Mouse (Mus musculus) hematopoietic stem cell, adult 5-6 weeks (primary cell): ENCODE results near the gene Tdrd7. TPM values are rescaled to one million over a fixed set of nuclear protein-coding genes. Genes with fewer than 3 reads are reported as not detected.

Experiments
- ATAC-seq, 2 experiments: fragments of 125-278 bp in 1 of 2; replicated peaks in 1 of 2; 2 replicates each; pipeline ENCODE4 v1.8.0; 2016 to 2017; ENCODE audit warnings: inconsistent platforms in 2 of 2, mild to moderate bottlenecking in 2 of 2, moderate number of reproducible peaks in 2 of 2, low read depth in 1 of 2, moderate TSS enrichment in 1 of 2; ENCODE audit not compliant: low FRiP score in 2 of 2, poor library complexity in 2 of 2, severe bottlenecking in 2 of 2, insufficient read depth in 1 of 2, low TSS enrichment in 1 of 2
- total RNA-seq: library from RNA; stranded (forward); fragments of 172-1452, 232-1000 nt; gene quantifications from 2 replicates; pipeline ENCODE4 v1.2.3, GENCODE M21; 2017

Gene Tdrd7
- total RNA-seq, 1 experiment from 2014 or later: 14.4 TPM

DNA sequence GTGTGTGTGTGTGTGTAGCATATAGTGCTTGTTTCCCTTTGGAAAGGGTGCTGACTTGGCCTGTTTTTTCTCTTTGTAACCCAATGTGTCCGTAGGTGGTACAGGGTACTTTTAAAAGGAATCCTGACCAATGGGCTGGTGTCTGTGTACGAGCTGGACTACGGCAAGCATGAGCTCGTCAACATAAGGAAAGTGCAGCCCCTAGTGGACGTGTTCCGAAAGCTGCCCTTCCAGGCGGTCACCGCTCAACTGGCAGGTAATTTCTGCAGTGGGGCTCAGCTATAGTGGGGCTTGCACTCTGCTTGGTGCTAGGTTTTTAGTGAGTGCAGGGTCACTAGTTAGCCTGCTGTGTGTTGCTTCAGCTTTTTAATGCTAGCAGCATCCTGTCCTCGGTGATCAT lies 64.4 kb downstream of the Tdrd7 start:
- ATAC-seq: no peak

DNA sequence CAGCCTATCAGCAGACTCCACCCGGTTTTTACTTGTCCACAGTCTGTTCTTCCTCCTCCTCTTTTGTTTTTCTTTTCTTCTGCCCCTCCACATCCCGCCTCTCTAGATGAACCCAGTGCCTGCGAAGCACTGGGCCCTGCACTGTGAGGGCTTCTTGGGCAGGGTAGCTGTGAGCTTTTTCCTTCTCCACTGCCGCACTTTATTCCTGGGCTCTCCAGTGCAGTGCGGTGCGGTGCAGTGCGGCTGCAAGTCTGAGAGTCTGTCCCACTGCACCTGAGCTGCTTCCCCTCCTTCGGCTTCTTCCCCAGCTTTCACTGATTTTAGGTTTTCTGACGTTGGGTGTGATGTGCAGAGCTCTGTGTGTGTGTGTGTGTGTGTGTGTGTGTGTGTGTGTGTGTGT lies 67.3 kb downstream of the Tdrd7 start:
- no peak for ATAC-seq

GRCm38 (mm10) chr4:46033197-46033596 lies 68.1 kb downstream of the Tdrd7 start:
- ATAC-seq: no peak

DNA sequence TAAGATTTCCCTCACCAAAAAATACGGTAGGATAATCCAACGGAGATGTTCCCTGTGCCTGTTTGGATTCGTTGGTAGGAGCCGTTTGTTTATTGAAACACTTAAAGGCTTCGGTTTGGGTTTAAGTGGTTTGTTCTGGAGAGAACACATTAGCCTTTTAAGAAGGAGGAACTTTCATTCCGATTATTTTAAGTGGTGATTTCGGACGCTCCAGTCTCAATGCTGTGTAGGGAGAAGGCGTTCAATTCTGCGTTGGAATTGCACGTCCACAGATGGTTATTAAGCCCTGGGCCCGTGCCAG lies 73.4 kb downstream of the Tdrd7 start:
- ATAC-seq: no peak

- peak; percentile 35 to 50; a peak in 3 of 4 replicates for ATAC-seq
These were observed 74.0 kb downstream of the Tdrd7 start, which contains the start of gene Tmod1 for GRCm38 (mm10) chr4:46038892-46039751. Tmod1 (plus strand) TSS chr4:46038935.

- no peak for ATAC-seq
These were observed 74.8 kb downstream of the Tdrd7 start for GRCm38 (mm10) chr4:46039899-46040298.

- peak; percentile 54 to 59; a peak in 3 of 4 replicates for ATAC-seq
These were observed 75.6 kb downstream of the Tdrd7 start for GRCm38 (mm10) chr4:46040594-46041192.

DNA sequence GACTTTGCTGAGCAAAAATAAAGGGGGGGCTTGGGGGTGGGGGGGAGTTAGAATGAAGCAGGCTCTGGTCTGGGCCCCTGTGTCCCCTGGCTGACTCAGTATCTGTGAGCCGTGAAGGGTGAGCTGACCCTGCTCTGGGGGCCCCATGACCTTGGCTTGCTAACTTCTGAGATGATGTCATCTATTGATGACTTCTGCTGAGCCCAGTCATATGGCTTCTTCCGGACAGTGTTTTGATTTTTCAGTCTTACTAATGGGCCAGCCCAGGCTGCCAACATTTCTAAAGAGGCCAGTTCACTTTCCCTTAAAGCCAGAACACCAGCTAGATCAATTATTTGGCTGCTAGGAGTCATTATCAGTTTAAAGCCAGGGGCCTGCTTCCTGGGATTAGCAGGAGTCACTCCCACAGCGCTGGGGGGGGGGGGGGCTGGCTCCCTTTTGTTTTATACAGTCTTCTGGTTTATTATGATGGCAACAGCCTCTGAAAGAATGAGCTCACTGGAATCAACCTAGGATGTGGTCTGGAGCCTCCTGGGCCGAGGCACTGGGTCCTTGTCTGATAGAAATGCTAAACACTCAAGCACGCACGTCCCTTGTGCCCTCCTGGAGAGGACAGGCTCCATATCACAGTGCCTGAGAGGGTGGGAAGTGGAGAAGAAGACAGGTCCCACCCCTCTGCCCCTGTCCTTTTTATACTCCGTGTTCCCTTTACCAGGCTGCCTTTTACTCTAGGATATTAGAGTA lies 76.8 kb downstream of the Tdrd7 start:
- no peak for ATAC-seq

DNA sequence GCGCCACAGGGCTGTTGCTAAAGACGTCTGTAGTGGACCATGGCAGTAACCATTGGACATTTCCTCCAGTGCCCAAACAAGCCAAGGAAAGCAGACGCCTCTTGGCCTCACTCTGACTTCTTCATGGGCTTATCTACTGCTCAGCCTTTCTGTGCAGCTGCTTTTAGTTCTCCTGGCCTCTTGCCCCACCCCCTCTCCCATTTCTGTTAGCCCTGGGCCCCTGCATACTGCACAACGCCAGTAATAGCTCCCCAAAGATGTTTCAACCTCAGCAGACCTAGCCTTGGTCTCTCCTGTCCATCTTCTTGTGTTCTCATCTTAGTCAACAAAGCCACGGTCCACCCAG lies 77.3 kb downstream of the Tdrd7 start:
- ATAC-seq: no peak

GRCm38 (mm10) chr4:46043361-46043760 lies 78.2 kb downstream of the Tdrd7 start:
- ATAC-seq: no peak

GRCm38 (mm10) chr4:46047971-46048370 lies 82.8 kb downstream of the Tdrd7 start:
- no peak for ATAC-seq

DNA sequence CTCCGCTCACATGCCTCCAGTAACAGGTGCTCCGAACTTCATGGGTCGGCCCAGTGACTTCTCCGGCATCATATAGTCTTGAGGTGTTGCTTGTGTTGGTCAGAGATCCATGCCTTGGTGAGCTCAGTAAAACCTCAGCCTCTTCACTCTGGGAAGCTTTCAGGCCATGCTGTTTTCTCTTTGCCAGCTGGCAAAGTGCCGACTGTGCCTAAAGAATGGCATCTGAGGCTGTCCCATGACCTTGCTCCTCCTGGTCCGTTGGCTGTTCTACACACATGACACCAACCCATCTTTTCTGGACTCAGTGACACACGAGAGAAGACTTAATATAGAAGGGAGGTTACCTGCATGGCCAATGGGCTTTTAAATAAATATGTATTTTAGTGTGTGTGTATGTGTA lies 83.3 kb downstream of the Tdrd7 start:
- ATAC-seq: no peak

DNA sequence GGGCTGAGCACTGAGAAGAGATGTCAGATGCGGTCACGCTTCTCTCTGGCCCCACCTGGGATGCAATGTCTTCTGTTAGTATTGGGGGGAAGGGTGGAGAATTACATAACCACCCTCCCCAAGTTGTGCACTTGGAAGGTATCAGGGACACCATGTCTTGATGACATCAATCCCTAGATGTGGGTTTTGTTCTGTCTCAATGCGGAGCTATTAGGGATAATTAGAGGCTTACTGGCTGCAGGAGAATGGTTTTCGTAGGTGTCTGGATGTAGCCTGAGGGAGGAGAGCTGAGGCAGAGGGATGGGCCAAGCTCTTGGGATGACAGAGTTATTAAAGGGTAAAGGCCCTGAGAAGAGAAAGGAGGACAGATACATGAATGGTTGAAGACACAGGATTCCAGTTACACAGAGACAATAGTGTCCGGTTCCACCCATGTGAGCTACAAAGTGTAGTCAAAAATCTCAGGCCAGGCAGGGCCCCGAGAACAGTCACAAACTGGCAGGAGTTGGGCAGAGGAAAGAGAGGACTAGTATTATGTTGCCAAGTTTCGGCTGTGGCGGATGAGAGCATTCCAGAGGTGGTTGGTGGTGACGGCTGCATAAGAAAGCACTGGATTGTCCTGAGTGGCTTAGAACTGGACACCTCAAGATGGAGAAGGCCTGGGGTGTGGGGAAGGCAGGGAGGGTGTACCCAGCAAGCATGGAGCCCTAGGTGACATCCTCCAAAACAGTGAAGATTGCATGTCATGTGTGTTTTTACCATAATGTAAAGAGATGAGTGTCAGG lies 88.4 kb downstream of the Tdrd7 start:
- ATAC-seq: no peak

DNA sequence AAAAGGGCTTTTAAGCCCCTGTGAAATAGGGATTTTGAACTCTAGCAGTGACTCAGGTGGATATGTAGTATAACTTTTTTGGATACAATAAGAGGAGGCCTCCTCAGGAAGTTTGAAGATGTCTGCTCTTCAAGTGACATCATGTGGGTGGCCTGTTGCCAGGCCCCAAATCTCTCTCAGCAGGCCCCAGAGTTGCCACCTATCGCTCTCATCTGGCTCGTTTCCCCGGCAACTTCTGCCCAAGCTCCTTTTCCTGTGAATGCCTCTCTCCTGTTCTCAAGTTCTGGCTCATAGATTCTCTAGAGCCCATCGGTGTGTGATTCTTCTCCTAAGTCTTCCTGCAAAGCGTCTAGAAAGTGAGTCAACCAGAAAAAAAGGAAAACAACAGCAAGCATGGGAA lies 91.0 kb downstream of the Tdrd7 start:
- no peak for ATAC-seq

DNA sequence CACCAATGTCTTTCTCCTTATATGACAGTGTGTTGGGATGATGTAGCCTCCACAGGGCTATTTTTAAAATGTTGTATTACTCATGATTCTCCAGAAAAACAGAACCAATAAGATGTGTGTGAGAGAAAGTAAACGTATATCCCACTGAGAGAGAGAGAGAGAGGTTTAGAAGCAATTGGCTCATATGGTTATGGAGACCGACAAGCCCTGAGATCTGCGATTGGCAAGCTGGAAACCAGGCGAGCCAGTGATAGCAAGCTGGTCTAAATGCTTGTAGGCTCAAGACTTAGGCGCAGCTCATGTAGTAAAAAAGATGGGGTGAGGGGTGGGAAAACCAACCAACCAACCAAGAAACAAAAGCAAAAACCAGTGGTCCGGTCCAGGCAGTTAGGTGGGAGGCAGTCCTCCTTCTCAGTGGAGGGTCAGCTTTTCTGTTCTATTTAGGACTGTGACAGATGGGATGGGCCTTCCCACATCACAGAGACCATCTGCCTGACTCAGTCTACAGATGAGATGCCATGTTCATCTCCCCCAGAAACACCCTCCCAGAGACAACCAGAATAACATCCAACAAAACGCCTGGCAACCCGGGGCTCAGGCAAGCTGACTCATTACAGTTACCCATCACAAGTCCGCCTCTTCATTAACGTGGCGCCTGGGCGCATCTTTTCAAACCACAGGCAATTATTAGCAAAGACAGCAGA lies 96.3 kb downstream of the Tdrd7 start:
- no peak for ATAC-seq

GRCm38 (mm10) chr4:46063841-46064240 lies 98.7 kb downstream of the Tdrd7 start:
- no peak for ATAC-seq

DNA sequence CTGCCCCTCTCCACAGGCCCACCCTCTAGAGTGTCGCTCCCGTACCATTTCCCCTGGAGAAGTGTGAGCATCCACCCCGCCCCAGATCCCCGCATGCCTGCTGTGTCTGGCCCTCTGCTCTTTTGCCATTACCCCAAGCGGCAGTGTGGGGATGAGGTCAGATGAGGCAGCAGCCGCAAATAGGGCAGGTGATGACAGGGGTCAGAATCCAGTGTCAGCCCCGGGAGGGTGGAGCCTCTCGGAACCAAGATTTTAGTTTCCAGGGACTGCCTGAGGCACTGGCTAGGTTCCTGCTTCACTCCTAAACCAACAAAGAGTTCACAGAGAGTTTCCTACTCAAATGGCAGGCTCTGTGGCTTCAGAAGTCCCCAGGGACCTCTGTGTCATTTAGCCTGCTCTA lies 99.1 kb downstream of the Tdrd7 start:
- no peak for ATAC-seq
